Mouse (Mus musculus): ENCODE results near the gene Eci3.

The Eci3 gene

DNA sequence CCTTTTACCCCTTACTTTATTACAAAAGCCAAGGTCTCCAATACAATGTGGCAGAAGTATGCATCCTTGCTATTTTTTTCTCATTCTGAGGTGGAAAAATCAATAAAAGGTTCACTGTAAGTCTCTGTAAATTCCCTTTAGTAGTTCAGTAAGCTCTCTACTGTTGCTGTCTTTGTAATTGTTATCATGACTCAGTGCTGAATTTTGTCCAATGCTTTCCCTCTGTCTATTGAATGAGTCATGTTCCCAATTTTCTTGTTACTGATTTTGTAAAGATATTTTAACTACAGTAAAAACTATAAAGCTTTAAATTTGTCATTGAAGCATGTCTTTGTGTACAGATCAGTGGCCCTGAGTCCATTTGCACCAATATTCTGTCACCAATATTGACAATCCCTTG, 21.2 kb downstream of the Eci3 start:
- no peak for DNase-seq (ENCODE audit: inconsistent age in 2 of 2, low spot score in 1 of 2)

DNA sequence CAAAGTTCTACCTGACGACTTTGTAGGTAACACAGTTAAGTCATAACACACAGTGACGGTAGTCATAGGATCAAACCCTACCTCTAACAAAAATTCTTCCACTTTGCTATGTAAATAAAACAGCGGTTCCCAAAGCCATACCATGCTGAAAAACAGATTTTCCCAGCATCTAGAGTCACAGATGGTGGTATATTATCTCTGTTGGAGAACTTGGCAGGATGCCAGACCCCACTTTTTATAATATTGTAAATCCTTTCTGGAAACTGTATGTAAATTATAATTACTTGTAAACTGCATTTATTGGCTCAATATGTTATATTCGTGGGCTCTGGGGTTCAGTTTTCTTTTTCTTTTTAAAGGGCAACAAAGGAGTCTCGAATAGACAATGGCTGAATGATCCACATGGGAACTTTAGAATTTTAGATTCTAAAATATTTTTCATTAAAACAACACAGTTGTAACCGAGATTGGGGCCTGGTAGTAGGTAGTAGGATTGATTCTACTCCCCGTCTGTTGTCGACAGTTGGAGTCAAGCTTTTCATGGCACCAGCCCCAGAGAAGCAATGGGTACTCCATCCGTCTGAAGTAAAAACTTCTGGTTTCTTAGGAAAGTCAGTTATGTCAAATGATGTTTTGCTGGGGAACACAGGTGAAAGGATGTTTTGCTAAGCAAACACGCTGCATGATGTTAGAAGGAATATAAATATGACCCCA, 28.5 kb downstream of the Eci3 start:
- no peak for DNase-seq (ENCODE audit: inconsistent age in 2 of 2, low spot score in 1 of 2)

DNA sequence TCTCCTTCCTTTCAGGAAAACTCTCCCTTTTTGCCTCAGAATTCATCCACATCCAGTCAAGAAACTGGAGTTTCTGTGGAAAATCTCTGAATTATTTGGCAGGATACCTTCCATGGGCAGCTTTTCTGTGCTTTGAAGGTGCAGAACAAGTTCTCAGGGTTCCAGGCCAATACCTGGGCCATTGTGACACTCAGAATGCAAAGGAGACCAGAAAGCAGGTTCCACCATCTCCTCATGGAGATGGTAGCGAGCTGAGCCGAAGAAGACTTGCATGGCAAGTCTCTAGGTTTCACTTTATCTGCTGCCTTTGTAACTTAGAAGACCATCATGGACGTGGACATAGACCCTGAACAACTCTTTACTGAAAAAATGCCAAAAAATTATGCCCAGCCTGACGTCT, 39.4 kb downstream of the Eci3 start, which contains the start of the genes Fam217a and 4933417A18Rik:
Gene Fam217a, minus strand, starts transcription at position 101 of the 400 bp plus-strand sequence.
Gene 4933417A18Rik, plus strand, starts transcription at position 200 of the 400 bp plus-strand sequence.
- no peak for DNase-seq (ENCODE audit: inconsistent age in 2 of 2, low spot score in 1 of 2)

DNA sequence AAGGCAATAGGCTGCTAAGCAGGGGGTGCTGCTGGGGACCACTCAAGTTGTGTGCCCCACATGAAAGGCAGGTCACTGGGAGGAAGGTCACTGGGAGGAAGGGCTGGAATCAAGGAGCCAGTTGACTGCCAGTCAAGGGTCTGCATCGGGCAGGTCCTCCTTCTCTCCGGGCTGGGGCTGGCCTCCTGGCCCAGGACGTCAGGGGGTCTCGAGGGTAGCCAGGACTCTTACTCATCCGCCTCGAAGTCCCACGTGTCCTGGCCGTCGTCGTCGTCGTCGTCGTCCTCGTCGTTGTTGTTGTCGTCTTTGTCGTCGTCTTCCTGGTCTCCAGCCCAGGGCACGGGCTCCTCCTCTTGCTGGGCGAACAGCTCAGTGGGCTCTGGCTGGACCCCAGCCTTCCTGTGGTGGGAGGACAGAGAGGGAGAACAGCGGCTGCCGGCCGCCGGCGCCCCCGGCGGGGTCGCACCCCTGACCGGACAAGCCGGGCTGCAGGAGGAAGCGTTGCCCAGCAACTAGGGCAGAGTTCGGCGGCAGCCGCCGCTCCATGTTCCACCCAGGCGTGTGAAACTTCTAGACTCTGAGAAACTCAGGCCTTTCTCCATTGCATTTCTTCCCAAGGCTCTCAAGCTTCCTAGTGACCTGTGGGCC, 47.0 kb downstream of the Eci3 start:
- DNase-seq (ENCODE audit: inconsistent age in 2 of 2, low spot score in 1 of 2) = peak; percentile 10 to 44

DNA sequence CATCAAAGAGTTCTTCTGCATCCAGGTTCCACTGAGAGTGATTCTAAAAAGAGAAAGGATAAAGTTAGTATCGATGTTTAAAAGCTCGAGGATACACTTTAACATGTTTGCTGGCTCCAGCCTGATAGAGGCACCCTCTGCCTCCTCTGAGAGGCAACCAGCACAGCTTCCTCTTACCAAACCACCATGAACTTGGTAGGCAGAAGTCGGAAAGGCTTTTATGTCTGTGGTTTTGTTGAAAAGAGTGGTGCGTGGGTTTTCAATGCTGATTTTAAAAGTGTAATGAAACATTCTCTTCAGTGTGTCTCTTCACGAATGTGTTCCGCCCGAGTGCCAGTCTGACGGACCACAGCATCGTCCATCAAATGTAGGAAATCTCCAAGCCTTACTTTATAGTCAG, 49.0 kb downstream of the Eci3 start:
- no peak for DNase-seq (ENCODE audit: inconsistent age in 2 of 2, low spot score in 1 of 2)

All from adrenal gland, adult (tissue).